Mouse (Mus musculus): ENCODE results near the gene Klhl7. TPM values are rescaled to one million over a fixed set of nuclear protein-coding genes. Genes with fewer than 3 reads are reported as not detected.

Klhl7 gene
- total and polyA plus RNA-seq, 3 experiments, result 13.5 to 19.7 TPM; not detected in 1

GRCm38 (mm10) chr5:24164789-24165445, 64.5 kb downstream of the Klhl7 start, which contains the start of gene Nupl2 (continued):
- peak; percentile 61; the same call in 1 of the 2 replicates for TF ChIP-seq TCF12 (IDR thresholded peaks at IDR 0.05; ENCODE audit: low read depth, low read length)
- no peak for TF ChIP-seq CHD2 (IDR thresholded peaks at IDR 0.05; ENCODE audit: low read length)
- TF ChIP-seq MAFK (IDR thresholded peaks at IDR 0.05; ENCODE audit: borderline replicate concordance, low read depth, low read length), result no peak

- Histone ChIP-seq H3K4me3 (ENCODE audit: control insufficient read depth in 1 of 2, insufficient read depth in 1 of 2, low read depth in 2 of 2, low read length in 2 of 2) (no peak overlapping the region), H3K27me3 (ENCODE audit: control insufficient read depth in 1 of 2, insufficient read depth in 2 of 2, low read length in 2 of 2) (no peaks in the 10 kb centered on the region), H3K79me2 (ENCODE audit: control insufficient read depth, insufficient read depth, low read length, poor library complexity) (peaks cover 10% of the 10 kb centered on the region), H3K27ac (ENCODE audit: control insufficient read depth, low read depth, low read length) (no peak overlapping the region), H3K9ac (ENCODE audit: control insufficient read depth, low read depth, low read length, poor library complexity, severe bottlenecking) (no peak overlapping the region), H3K4me1 (ENCODE audit: control insufficient read depth in 1 of 2, insufficient read depth in 2 of 2, low read length in 2 of 2) (peaks cover 4 to 7% of the 10 kb centered on the region in 2 experiments), H3K36me3 (ENCODE audit: control insufficient read depth in 1 of 2, insufficient read depth in 2 of 2, low read length in 2 of 2) (peaks cover 11% of the 10 kb centered on the region in 2 experiments), H3K9me3 (replicated peaks; ENCODE audit: insufficient read depth, low read length) (no peaks in the 10 kb centered on the region)
- TF ChIP-seq SMC3 (IDR thresholded peaks at IDR 0.05; ENCODE audit: low read depth, low read length), result peak; percentile 25
- no peak for TF ChIP-seq MYB (IDR thresholded peaks at IDR 0.05; ENCODE audit: low read depth, low read length)
- no peak for TF ChIP-seq SIN3A (IDR thresholded peaks at IDR 0.05; ENCODE audit: low read length)
- peak; percentile 32 for TF ChIP-seq RAD21 (IDR thresholded peaks at IDR 0.05; ENCODE audit: low read depth, low read length)
- no peak for TF ChIP-seq POLR2A (IDR thresholded peaks at IDR 0.05; ENCODE audit: control insufficient read depth in 1 of 2, insufficient read depth in 1 of 2, low read depth in 1 of 2, low read length in 2 of 2, poor library complexity in 1 of 2)
- peak in 2 of 3 experiments; percentile 32; a peak in 4 of 6 replicates for TF ChIP-seq CTCF (IDR thresholded peaks at IDR 0.05 in 2 of 3, conservative IDR thresholded peaks at IDR 0.05 in 1 of 3; ENCODE audit: control insufficient read depth in 1 of 3, insufficient read depth in 1 of 3, low read depth in 2 of 3, low read length in 3 of 3, poor library complexity in 1 of 3, severe bottlenecking in 1 of 3)
- no peak for TF ChIP-seq RCOR1 (IDR thresholded peaks at IDR 0.05; ENCODE audit: low read depth, low read length)
- no peak for TF ChIP-seq MAZ (IDR thresholded peaks at IDR 0.05; ENCODE audit: low read depth, low read length)
- no peak for DNase-seq (ENCODE audit: low read depth, low spot score)
These were observed 66.9 kb downstream of the Klhl7 start for GRCm38 (mm10) chr5:24167263-24167662.

- H3K9me3 ChIP-seq (replicated peaks; ENCODE audit: insufficient read depth, low read length), result no peaks in the 10 kb centered on the region
- no peak overlapping the region for H3K9ac ChIP-seq (ENCODE audit: control insufficient read depth, low read depth, low read length, poor library complexity, severe bottlenecking)
- peaks cover 4 to 7% of the 10 kb centered on the region in 2 experiments for H3K4me1 ChIP-seq (ENCODE audit: control insufficient read depth in 1 of 2, insufficient read depth in 2 of 2, low read length in 2 of 2)
- no peak overlapping the region for H3K27ac ChIP-seq (ENCODE audit: control insufficient read depth, low read depth, low read length)
- no peaks in the 10 kb centered on the region for H3K27me3 ChIP-seq (ENCODE audit: control insufficient read depth in 1 of 2, insufficient read depth in 2 of 2, low read length in 2 of 2)
- H3K36me3 ChIP-seq (ENCODE audit: control insufficient read depth in 1 of 2, insufficient read depth in 2 of 2, low read length in 2 of 2), result peaks cover 6 to 11% of the 10 kb centered on the region in 2 experiments
- H3K4me3 ChIP-seq (ENCODE audit: control insufficient read depth in 1 of 2, insufficient read depth in 1 of 2, low read depth in 2 of 2, low read length in 2 of 2), result no peak overlapping the region
- TF ChIP-seq RAD21 (IDR thresholded peaks at IDR 0.05; ENCODE audit: low read depth, low read length), result no peak
- TF ChIP-seq ETS1 (IDR thresholded peaks at IDR 0.05; ENCODE audit: low read depth, low read length), result no peak
- TF ChIP-seq USF1 (IDR thresholded peaks at IDR 0.05; ENCODE audit: low read depth, low read length), result no peak
- TF ChIP-seq JUND (IDR thresholded peaks at IDR 0.05; ENCODE audit: low read depth, low read length), result no peak
- no peak for TF ChIP-seq MEF2A (IDR thresholded peaks at IDR 0.05; ENCODE audit: extremely low read depth, insufficient replicate concordance, low read depth, low read length, poor library complexity, severe bottlenecking)
- TF ChIP-seq KAT2A (conservative IDR thresholded peaks at IDR 0.05; ENCODE audit: low read depth, low read length), result no peak
- TF ChIP-seq UBTF (IDR thresholded peaks at IDR 0.05; ENCODE audit: borderline replicate concordance, insufficient read depth, low read depth, low read length), result no peak
- no peak for TF ChIP-seq TCF12 (IDR thresholded peaks at IDR 0.05; ENCODE audit: low read depth, low read length)
- TF ChIP-seq MAFK (IDR thresholded peaks at IDR 0.05; ENCODE audit: borderline replicate concordance, low read depth, low read length), result no peak
- no peak for TF ChIP-seq CHD1 (IDR thresholded peaks at IDR 0.05; ENCODE audit: low read depth, low read length)
- TF ChIP-seq USF2 (IDR thresholded peaks at IDR 0.05; ENCODE audit: borderline replicate concordance in 1 of 2, insufficient read depth in 1 of 2, low read depth in 1 of 2, low read length in 2 of 2), result no peak
- TF ChIP-seq ZMIZ1 (IDR thresholded peaks at IDR 0.05; ENCODE audit: low read depth, low read length), result no peak
- no peak for TF ChIP-seq MAX (IDR thresholded peaks at IDR 0.05; ENCODE audit: low read length)
- TF ChIP-seq MYC (IDR thresholded peaks at IDR 0.05; ENCODE audit: low read depth, low read length), result no peak
- TF ChIP-seq POLR2AphosphoS2 (IDR thresholded peaks at IDR 0.05; ENCODE audit: low read length), result no peak
- no peak for TF ChIP-seq CTCF (IDR thresholded peaks at IDR 0.05 in 2 of 3, conservative IDR thresholded peaks at IDR 0.05 in 1 of 3; ENCODE audit: control insufficient read depth in 1 of 3, insufficient read depth in 1 of 3, low read depth in 2 of 3, low read length in 3 of 3, poor library complexity in 1 of 3, severe bottlenecking in 1 of 3)
- no peak for TF ChIP-seq ZKSCAN1 (IDR thresholded peaks at IDR 0.05; ENCODE audit: low read depth, low read length)
- H3K79me2 ChIP-seq (ENCODE audit: control insufficient read depth, insufficient read depth, low read length, poor library complexity), result peaks cover 8% of the 10 kb centered on the region
- DNase-seq (ENCODE audit: low read depth, low spot score), result no peak
These were observed 69.5 kb downstream of the Klhl7 start for GRCm38 (mm10) chr5:24169881-24170280.
